Mouse (Mus musculus): ENCODE measurements around the gene Mesp2. TPM values are rescaled to one million over a fixed set of nuclear protein-coding genes. Genes with fewer than 3 reads are reported as not detected.

The Mesp2 gene
- total RNA-seq, 4 experiments from 2014 or later = not detected

- no peak for DNase-seq (ENCODE audit: low spot score in 2 of 2)
Observed at GRCm38 (mm10) chr7:79861794-79862193, 51.3 kb downstream of the Mesp2 start.

Other genes starting within 250 kb of the Mesp2 start
- under 1 TPM in 1 of 4 experiments, not detected in 3; 0.15 TPM for gene Rhcg, start 193.1 kb upstream of the Mesp2 start, total RNA-seq (2022)
- gene Ticrr, start 150.5 kb upstream of the Mesp2 start, total RNA-seq (2022) = not detected
- gene Kif7, start 95.0 kb upstream of the Mesp2 start, total RNA-seq (2022) = under 1 TPM; 0.27 to 0.52 (median 0.38) TPM
- gene Plin1, start 77.8 kb upstream of the Mesp2 start, total RNA-seq (2022) = 10 to 100 TPM in 2 of 4 experiments, 1 to 10 TPM in 2; 1.7 to 34.7 (median 15.1) TPM
- gene Pex11a, start 67.6 kb upstream of the Mesp2 start, total RNA-seq (2022) = 10 to 100 TPM; 12.3 to 17.2 (median 12.7) TPM
- gene Wdr93, start 67.6 kb upstream of the Mesp2 start, total RNA-seq (2022) = under 1 TPM in 2 of 4 experiments, not detected in 2; 0.11 to 0.13 TPM
- not detected for gene Mesp1, start 16.9 kb upstream of the Mesp2 start, total RNA-seq (2022)
- gene Anpep, start 50.3 kb downstream of the Mesp2 start, total RNA-seq (2022) = 1 to 10 TPM; 2.8 to 5.8 (median 3.5) TPM
- gene Ap3s2, start 109.9 kb downstream of the Mesp2 start, total RNA-seq (2022) = 10 to 100 TPM; 18.5 to 21.0 (median 20.0) TPM
- gene Arpin, start 124.6 kb downstream of the Mesp2 start, total RNA-seq (2022) = 1 to 10 TPM; 2.0 to 3.4 (median 2.7) TPM
- gene Zfp710, start 214.1 kb downstream of the Mesp2 start, total RNA-seq (2022) = 10 to 100 TPM; 18.5 to 37.8 (median 27.3) TPM

Data from gastrocnemius, adult 8-10 months (tissue).